Mouse (Mus musculus): ENCODE results near the gene Tinf2.

Gene Tinf2

GRCm38 (mm10) chr14:55629312-55629711 lies 52.3 kb downstream of the Tinf2 start:
- DNase-seq = peak; percentile 68

- DNase-seq = no peak
Measured at GRCm38 (mm10) chr14:55628077-55628827, 53.4 kb downstream of the Tinf2 start.

Measured in kidney, adult 9 months (tissue).